Mouse (Mus musculus) CH12.LX (cell line): ENCODE results near the gene Ncan.

Source experiments
- CTCF ChIP-seq, 2 experiments: IDR thresholded peaks in 1 of 2; conservative IDR thresholded peaks in 1 of 2; 2 replicates each; pipeline ENCODE4 v1.5.1; 2011 to 2012; ENCODE audit warnings: low read depth in 2 of 2, low read length in 2 of 2, improper control_type of control experiment in 1 of 2, inconsistent platforms in 1 of 2, mild to moderate bottlenecking in 1 of 2, moderate library complexity in 1 of 2
- HCFC1 ChIP-seq: IDR thresholded peaks from 2 replicates; pipeline ENCODE4 v1.6.1; 2012; ENCODE audit warnings: low read depth, mild to moderate bottlenecking, inconsistent platforms, low read length, improper control_type of control experiment
- JUN ChIP-seq: IDR thresholded peaks from 2 replicates; pipeline ENCODE4 v1.6.1; 2011; ENCODE audit warnings: low read depth, mild to moderate bottlenecking, low read length, improper control_type of control experiment, moderate library complexity; ENCODE audit not compliant: insufficient read depth
- MAX ChIP-seq: IDR thresholded peaks from 2 replicates; pipeline ENCODE4 v1.6.1; 2011; ENCODE audit warnings: low read length, improper control_type of control experiment
- MEF2A ChIP-seq: IDR thresholded peaks from 2 replicates; pipeline ENCODE4 v1.6.1; 2014; ENCODE audit warnings: low read depth, mild to moderate bottlenecking, inconsistent platforms, low read length, improper control_type of control experiment, borderline replicate concordance
- MXI1 ChIP-seq: IDR thresholded peaks from 2 replicates; pipeline ENCODE4 v1.6.1; 2011; ENCODE audit warnings: mild to moderate bottlenecking, low read depth, low read length, improper control_type of control experiment
- NRF1 ChIP-seq: IDR thresholded peaks from 2 replicates; pipeline ENCODE4 v1.6.1; 2014; ENCODE audit warnings: low read depth, mild to moderate bottlenecking, inconsistent platforms, low read length, improper control_type of control experiment, moderate library complexity
- POLR2A ChIP-seq: IDR thresholded peaks from 2 replicates; pipeline ENCODE4 v1.6.1; 2011; ENCODE audit warnings: low read depth, mild to moderate bottlenecking, improper control_type of control experiment, low read length
- TCF12 ChIP-seq: IDR thresholded peaks from 2 replicates; pipeline ENCODE4 v1.6.1; 2014; ENCODE audit warnings: low read depth, mild to moderate bottlenecking, inconsistent platforms, low read length, improper control_type of control experiment
- UBTF ChIP-seq: IDR thresholded peaks from 2 replicates; pipeline ENCODE4 v1.6.1; 2012; ENCODE audit warnings: low read depth, mild to moderate bottlenecking, inconsistent platforms, low read length, improper control_type of control experiment, moderate library complexity
- ZNF384 ChIP-seq: IDR thresholded peaks from 2 replicates; pipeline ENCODE4 v1.6.1; 2012; ENCODE audit warnings: low read depth, low read length, improper control_type of control experiment, inconsistent platforms

DNA sequence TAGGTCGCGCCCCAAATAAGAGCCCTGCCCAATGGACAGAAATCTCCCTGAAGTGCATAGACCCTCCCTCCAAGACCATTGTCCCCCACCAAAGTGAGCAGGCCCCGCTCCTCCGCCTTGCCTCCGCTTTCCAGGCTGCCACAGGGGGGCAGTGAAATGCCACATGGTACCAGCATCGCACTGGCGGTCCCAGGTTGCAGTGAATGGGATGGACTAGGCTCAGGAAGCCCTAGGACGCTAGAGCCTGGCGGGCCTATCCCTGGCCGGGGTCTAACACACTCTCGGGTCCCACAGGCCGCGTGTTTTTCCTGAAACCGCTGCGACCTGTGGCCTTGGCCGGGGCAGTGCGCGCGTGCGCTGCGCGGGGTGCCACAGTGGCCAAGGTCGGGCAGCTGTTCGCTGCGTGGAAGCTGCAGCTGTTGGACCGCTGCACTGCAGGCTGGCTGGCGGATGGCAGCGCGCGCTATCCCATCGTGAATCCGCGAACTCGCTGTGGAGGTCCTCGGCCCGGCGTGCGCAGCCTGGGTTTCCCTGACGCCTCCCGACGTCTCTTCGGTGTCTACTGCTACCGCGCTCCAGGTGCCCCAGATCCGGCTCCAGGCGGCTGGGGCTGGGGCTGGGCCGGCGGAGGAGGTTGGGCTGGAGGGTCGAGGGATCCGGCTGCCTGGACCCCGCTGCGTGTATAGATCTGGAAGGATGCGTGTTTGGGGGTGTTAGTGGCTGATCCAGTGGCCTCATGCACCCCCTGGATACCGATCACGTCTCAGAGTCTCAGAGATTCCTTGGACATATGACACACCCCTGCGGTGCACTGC, 32.6 kb downstream of the Ncan start:
- no peak for TF ChIP-seq MEF2A
- TF ChIP-seq MAX = no peak
- no peak for TF ChIP-seq HCFC1
- no peak for TF ChIP-seq NRF1
- TF ChIP-seq MXI1 = no peak
- no peak; a peak in 1 of 4 replicates for TF ChIP-seq CTCF (conservative IDR thresholded peaks at IDR 0.05 in 1 of 2, IDR thresholded peaks at IDR 0.05 in 1 of 2; ENCODE audit: low read depth in 2 of 2, low read length in 2 of 2)
- TF ChIP-seq JUN = no peak
- TF ChIP-seq UBTF = no peak
- no peak for TF ChIP-seq POLR2A
- no peak for TF ChIP-seq ZNF384
- no peak for TF ChIP-seq TCF12
